In the genomic region with DNA sequence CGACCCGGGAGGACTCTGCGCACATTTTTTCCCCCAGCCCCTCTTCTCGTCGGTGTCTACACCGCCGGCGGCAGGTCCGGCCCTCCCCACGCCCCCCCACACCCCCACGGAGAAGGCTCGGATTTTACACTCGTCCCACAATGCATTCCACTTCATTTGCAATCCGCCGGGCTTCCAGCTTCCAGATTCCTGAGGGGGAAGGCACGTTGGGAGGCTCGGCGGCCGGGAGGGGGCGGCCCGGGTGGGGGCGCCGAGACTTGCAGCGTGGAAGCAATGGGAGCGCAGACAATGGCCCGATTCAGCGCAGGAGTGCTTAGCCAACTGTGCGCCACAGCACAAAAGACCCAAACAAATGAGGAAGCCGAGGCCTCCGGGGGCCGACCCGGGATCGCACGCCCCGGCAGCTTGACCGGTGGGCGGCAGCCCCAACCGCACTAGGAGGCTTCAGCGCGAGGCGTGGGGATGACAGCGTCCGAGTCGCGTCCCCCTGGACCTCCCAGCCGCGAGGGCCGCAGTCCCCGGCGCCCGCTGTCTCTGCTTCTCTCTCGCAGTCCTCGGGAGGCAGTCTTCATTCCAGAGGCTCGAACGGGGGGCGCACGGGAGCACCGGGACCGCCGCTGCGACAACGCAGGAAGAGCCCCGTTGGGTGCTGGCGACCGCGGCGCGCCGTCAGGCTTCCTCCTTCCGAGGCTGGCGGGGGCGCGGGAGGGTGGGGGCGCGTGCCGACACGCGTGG, we compare ENCODE assay signal across 8 mouse cellular contexts.
DNase-seq lines count a peak whose midpoint lies in the region; ATAC-seq and TF ChIP-seq lines count a peak whose summit lies in the region.

No protein-coding gene starts in this region.

- peak; percentile 65 for ATAC-seq in hindbrain, postnatal 0 days
- ATAC-seq in midbrain, embryonic 11.5 days (ENCODE audit: low FRiP score), result peak; percentile 70
- peak; percentile 54 for ATAC-seq in stomach, embryonic 16.5 days (ENCODE audit: insufficient read depth, low FRiP score)

- peak overlapping the region; percentile 98 for H3K27ac ChIP-seq in hindbrain, postnatal 0 days
- H3K27ac ChIP-seq in limb, embryonic 10.5 days, result peak overlapping the region; percentile 99
- peak overlapping the region; percentile 98 for H3K27ac ChIP-seq in midbrain, embryonic 11.5 days (ENCODE audit: low read depth, low read length)
- peak overlapping the region; percentile 72 for H3K27ac ChIP-seq in stomach, embryonic 16.5 days (ENCODE audit: low read length)

- peak overlapping the region; percentile 99 for H3K9ac ChIP-seq in hindbrain, postnatal 0 days (replicated peaks; ENCODE audit: low read length)
- H3K9ac ChIP-seq in midbrain, embryonic 11.5 days (ENCODE audit: low read length), result peak overlapping the region; percentile 91
- peak overlapping the region; percentile 88 for H3K9ac ChIP-seq in stomach, embryonic 16.5 days (ENCODE audit: low read length)

- H3K9me3 ChIP-seq in hindbrain, postnatal 0 days (ENCODE audit: low read length), result no peaks in the 10 kb centered on the region
- no peaks in the 10 kb centered on the region for H3K9me3 ChIP-seq in limb, embryonic 10.5 days (replicated peaks)
- no peaks in the 10 kb centered on the region for H3K9me3 ChIP-seq in midbrain, embryonic 11.5 days (ENCODE audit: control insufficient read depth, low read length)
- no peaks in the 10 kb centered on the region for H3K9me3 ChIP-seq in stomach, embryonic 16.5 days (replicated peaks; ENCODE audit: control insufficient read depth, low read length)

- peaks cover 39% of the 10 kb centered on the region for H3K4me1 ChIP-seq in hindbrain, postnatal 0 days (ENCODE audit: insufficient read depth, low read length)
- H3K4me1 ChIP-seq in limb, embryonic 10.5 days, result peaks cover 68% of the 10 kb centered on the region
- H3K4me1 ChIP-seq in midbrain, embryonic 11.5 days (ENCODE audit: control insufficient read depth, insufficient read depth, low read length), result peaks cover 30% of the 10 kb centered on the region
- peaks cover 24% of the 10 kb centered on the region for H3K4me1 ChIP-seq in stomach, embryonic 16.5 days (ENCODE audit: control insufficient read depth, insufficient read depth, low read length)

- H3K36me3 ChIP-seq in hindbrain, postnatal 0 days (ENCODE audit: insufficient read depth, low read length), result no peaks in the 10 kb centered on the region
- H3K36me3 ChIP-seq in limb, embryonic 10.5 days, result no peaks in the 10 kb centered on the region
- no peaks in the 10 kb centered on the region for H3K36me3 ChIP-seq in midbrain, embryonic 11.5 days (ENCODE audit: control insufficient read depth, insufficient read depth, low read length)
- H3K36me3 ChIP-seq in stomach, embryonic 16.5 days (ENCODE audit: control insufficient read depth, insufficient read depth, low read length), result no peaks in the 10 kb centered on the region

- H3K4me3 ChIP-seq in hindbrain, postnatal 0 days (ENCODE audit: low read length), result peak overlapping the region; percentile 71
- H3K4me3 ChIP-seq in limb, embryonic 10.5 days, result peak overlapping the region; percentile 96
- H3K4me3 ChIP-seq in midbrain, embryonic 11.5 days (ENCODE audit: low read depth, low read length), result peak overlapping the region; percentile 94
- peak overlapping the region; percentile 80 for H3K4me3 ChIP-seq in stomach, embryonic 16.5 days (replicated peaks; ENCODE audit: low read length)

- peak; percentile 43 to 58 for DNase-seq in heart, adult 18-20 months
- DNase-seq in heart, adult 8-10 months (ENCODE audit: low spot score), result no peak
- DNase-seq in cerebellum, postnatal 10 days, result peak; percentile 77
- DNase-seq in frontal cortex, postnatal 10 days (ENCODE audit: low spot score in 2 of 2), result peak; percentile 44 to 69
- DNase-seq in hindbrain, postnatal 0 days (ENCODE audit: low spot score), result peak; percentile 81
- DNase-seq in limb, embryonic 10.5 days (ENCODE audit: low spot score), result peak; percentile 80
- DNase-seq in midbrain, embryonic 11.5 days (ENCODE audit: low spot score, missing footprints), result peak; percentile 97

- under 1% methylated on average over 70 of the region's 78 CpGs for WGBS in hindbrain, postnatal 0 days
- under 1% methylated on average over 54 of the region's 78 CpGs for WGBS in limb, embryonic 10.5 days
- under 1% methylated on average over 53 of the region's 78 CpGs for WGBS in midbrain, embryonic 11.5 days
- under 1% methylated on average over 75 of the region's 78 CpGs for WGBS in stomach, embryonic 16.5 days

- no peaks in the 10 kb centered on the region for H3K27me3 ChIP-seq in hindbrain, postnatal 0 days (ENCODE audit: insufficient read depth, low read length)
- H3K27me3 ChIP-seq in limb, embryonic 10.5 days (ENCODE audit: low read depth, poor library complexity, severe bottlenecking), result no peaks in the 10 kb centered on the region
- no peaks in the 10 kb centered on the region for H3K27me3 ChIP-seq in midbrain, embryonic 11.5 days (ENCODE audit: control insufficient read depth, insufficient read depth, low read length)
- no peaks in the 10 kb centered on the region for H3K27me3 ChIP-seq in stomach, embryonic 16.5 days (ENCODE audit: control insufficient read depth, insufficient read depth, low read length)

- TF ChIP-seq CTCF in hindbrain, postnatal 0 days (IDR thresholded peaks at IDR 0.05; ENCODE audit: low read depth), result no peak; the same call in 1 of the 2 replicates

- H3K4me2 ChIP-seq in hindbrain, postnatal 0 days (ENCODE audit: low read depth, low read length), result peak overlapping the region; percentile 95
- peak overlapping the region; percentile 91 for H3K4me2 ChIP-seq in midbrain, embryonic 11.5 days
- H3K4me2 ChIP-seq in stomach, embryonic 16.5 days (ENCODE audit: low read depth, low read length), result peak overlapping the region; percentile 86
